Mouse (Mus musculus) heart, postnatal 4 days (tissue): ENCODE results near the gene Atat1. TPM values are rescaled to one million over a fixed set of nuclear protein-coding genes. Genes with fewer than 3 reads are reported as not detected.

Experiments
- microRNA-seq, 2 experiments: library from miRNA; unstranded; fragments of <30 nt; microRNA quantifications; one replicate each; pipeline ENCODE4 v1.2.0; 2021 to 2022
- total RNA-seq, 2 experiments: library from RNA; stranded (reverse); gene quantifications; 2 replicates each; pipeline ENCODE4 v1.2.3; 2021

Gene Atat1
- total RNA-seq, 2 experiments from 2014 or later = 18.7 to 23.0 TPM

Small RNA genes lying within 50 kb of the gene (microRNA-seq; reads per million reads assigned to microRNA genes)
- gene Gm28033 (0.82 to 1.4 reads per million in 2 experiments), gene Mir1894 (0 to 0.41 reads per million in 2 experiments)

Other genes with a start within 250 kb of the Atat1 start
- 10 to 100 TPM; 29.0 to 29.2 TPM for gene Vars2, start 242.5 kb downstream of the Atat1 start, total RNA-seq
- gene Gtf2h4, start 236.3 kb downstream of the Atat1 start, total RNA-seq = 10 to 100 TPM; 19.4 to 20.9 TPM
- 100 to 1,000 TPM; 107 to 113 TPM for gene Ddr1, start 205.5 kb downstream of the Atat1 start, total RNA-seq
- gene Ier3, start 88.4 kb downstream of the Atat1 start, total RNA-seq = 10 to 100 TPM; 39.7 to 42.5 TPM
- 100 to 1,000 TPM in 1 of 2 experiments, 10 to 100 TPM in 1; 97.8 to 105 TPM for gene Flot1, start 86.8 kb downstream of the Atat1 start, total RNA-seq
- gene Tubb5, start 71.8 kb downstream of the Atat1 start, total RNA-seq = 100 to 1,000 TPM; 908 to 913 TPM
- 10 to 100 TPM; 37.9 to 40.6 TPM for gene Mdc1, start 68.6 kb downstream of the Atat1 start, total RNA-seq
- gene Nrm, start 48.8 kb downstream of the Atat1 start, total RNA-seq = 10 to 100 TPM; 26.3 to 32.2 TPM
- 10 to 100 TPM; 32.6 to 32.7 TPM for gene Ppp1r18, start 44.5 kb downstream of the Atat1 start, total RNA-seq
- gene Dhx16, start 30.3 kb downstream of the Atat1 start, total RNA-seq = 10 to 100 TPM; 24.2 to 25.1 TPM
- gene 2310061I04Rik, start 12.6 kb downstream of the Atat1 start, total RNA-seq = 10 to 100 TPM; 45.0 to 47.0 TPM
- gene Mrps18b, start 6.3 kb upstream of the Atat1 start, total RNA-seq = 10 to 100 TPM; 56.1 to 58.3 TPM
- 10 to 100 TPM; 49.2 to 58.5 TPM for gene Ppp1r10, start 6.4 kb upstream of the Atat1 start, total RNA-seq
- gene Abcf1, start 59.7 kb upstream of the Atat1 start, total RNA-seq = 10 to 100 TPM; 71.0 to 73.9 TPM
- 10 to 100 TPM; 38.4 to 38.6 TPM for gene Gnl1, start 69.8 kb upstream of the Atat1 start, total RNA-seq
- gene Prr3, start 70.2 kb upstream of the Atat1 start, total RNA-seq = 10 to 100 TPM; 12.9 TPM
- 1 to 10 TPM; 1.1 to 1.6 TPM for gene H2-T24, start 110.5 kb upstream of the Atat1 start, total RNA-seq
- 1 to 10 TPM; 7.7 to 9.5 TPM for gene H2-T23, start 122.8 kb upstream of the Atat1 start, total RNA-seq
- 1 to 10 TPM; 7.9 to 9.3 TPM for gene H2-T22, start 132.7 kb upstream of the Atat1 start, total RNA-seq
- gene Gm6034, start 132.9 kb upstream of the Atat1 start, total RNA-seq = not detected
- 1 to 10 TPM in 1 of 2 experiments, under 1 TPM in 1; 0.98 to 1.1 TPM for gene Gm11127, start 148.3 kb upstream of the Atat1 start, total RNA-seq
- not detected for gene Gm19684, start 211.6 kb upstream of the Atat1 start, total RNA-seq
- gene Gm7030, start 219.3 kb upstream of the Atat1 start, total RNA-seq = not detected